28 mouse cellular contexts compared by ENCODE assay signal in genomic region chr14:54267966-54268365, GRCm38 (mm10). TPM values are rescaled to one million over a fixed set of nuclear protein-coding genes. Genes with fewer than 3 reads are reported as not detected.
DNase-seq lines count a peak whose midpoint lies in the region; ATAC-seq lines count a peak whose summit lies in the region.
"Had no signal": no experiment of that assay in that cellular context is flagged by ENCODE, and none has a peak within 500 bp of the region (broad histone marks: within the 10 kb centered on the region; RNA-seq: fewer than 3 reads in every experiment).

No protein-coding gene starts in this region.

- ATAC-seq in heart, embryonic 12.5 days (ENCODE audit: insufficient number of reproducible peaks, low FRiP score), result no peak
- no peak for ATAC-seq in heart, embryonic 11.5 days (replicated peaks; ENCODE audit: insufficient number of reproducible peaks, low FRiP score, low TSS enrichment)
- 0 out of 2 replicates have a peak, but pooled peaks have one; percentile 47 for ATAC-seq in limb, embryonic 15.5 days (ENCODE audit: insufficient number of reproducible peaks, low FRiP score, low TSS enrichment, low read depth)
- ATAC-seq: activated CD4-positive, CD25-positive, alpha-beta regulatory T cell, adult 4 months; CD4-positive, CD25-positive, alpha-beta regulatory T cell, adult 4 months; Patski had no signal

- H3K9me3 ChIP-seq in heart, embryonic 12.5 days (replicated peaks), result no peaks in the 10 kb centered on the region
- H3K9me3 ChIP-seq in heart, embryonic 10.5 days, result no peaks in the 10 kb centered on the region
- no peaks in the 10 kb centered on the region for H3K9me3 ChIP-seq in heart, embryonic 11.5 days (replicated peaks; ENCODE audit: control insufficient read depth, low read length)
- H3K9me3 ChIP-seq in limb, embryonic 15.5 days, result no peaks in the 10 kb centered on the region
- no peaks in the 10 kb centered on the region for H3K9me3 ChIP-seq in limb, embryonic 10.5 days (replicated peaks)
- H3K9me3 ChIP-seq: G1E had no signal

- DNase-seq in adrenal gland, adult (ENCODE audit: inconsistent age in 2 of 2, low spot score in 1 of 2), result peak; percentile 18 to 46
- no peak for DNase-seq in adrenal gland, postnatal 14 days
- DNase-seq in heart, adult 11 months, result peak; percentile 79
- DNase-seq in heart, embryonic 10.5 days (ENCODE audit: low spot score), result peak; percentile 58
- no peak for DNase-seq in limb, embryonic 10.5 days (ENCODE audit: low spot score)
- DNase-seq: adrenal gland, adult 2 months; adrenal gland, adult 8-10 months; adrenal gland, postnatal 10 days; adrenal gland, postnatal 25 days; adrenal gland, postnatal 36 days; B cell, adult 2 months; cerebellum, adult 11 months; cerebellum, adult 11-12 months; cerebellum, adult 18-20 months; cerebellum, adult 2 months had no signal

- no peak overlapping the region for H3K4me2 ChIP-seq in heart, embryonic 12.5 days
- H3K4me2 ChIP-seq in heart, embryonic 11.5 days, result no peak overlapping the region
- H3K4me2 ChIP-seq in limb, embryonic 15.5 days, result no peak overlapping the region

- 90% methylated on average over 10 of the region's 10 CpGs for WGBS in heart, embryonic 12.5 days
- WGBS in heart, embryonic 10.5 days, result 92% methylated on average over 10 of the region's 10 CpGs
- 84% methylated on average over 10 of the region's 10 CpGs for WGBS in heart, embryonic 11.5 days (ENCODE audit: insufficient replicate concordance)
- 94% methylated on average over 10 of the region's 10 CpGs for WGBS in limb, embryonic 15.5 days
- WGBS in limb, embryonic 10.5 days, result 90% methylated on average over 10 of the region's 10 CpGs

- H3K9ac ChIP-seq in heart, embryonic 12.5 days, result no peak overlapping the region
- no peak overlapping the region for H3K9ac ChIP-seq in heart, embryonic 11.5 days (ENCODE audit: low read depth, low read length)
- H3K9ac ChIP-seq in limb, embryonic 15.5 days, result no peak overlapping the region

- H3K4me3 ChIP-seq in heart, embryonic 12.5 days, result no peak overlapping the region
- H3K4me3 ChIP-seq in heart, embryonic 10.5 days, result no peak overlapping the region
- no peak overlapping the region for H3K4me3 ChIP-seq in heart, embryonic 11.5 days (ENCODE audit: low read depth, low read length)
- H3K4me3 ChIP-seq in limb, embryonic 15.5 days, result no peak overlapping the region
- H3K4me3 ChIP-seq in limb, embryonic 10.5 days, result no peak overlapping the region

- H3K4me1 ChIP-seq in heart, embryonic 12.5 days (replicated peaks), result peaks cover 21% of the 10 kb centered on the region
- H3K4me1 ChIP-seq in heart, embryonic 10.5 days, result peaks cover 21% of the 10 kb centered on the region
- peaks cover 5% of the 10 kb centered on the region; the same call in 1 of the 2 replicates for H3K4me1 ChIP-seq in heart, embryonic 11.5 days (ENCODE audit: control insufficient read depth, insufficient read depth, low read length)
- no peaks in the 10 kb centered on the region for H3K4me1 ChIP-seq in limb, embryonic 15.5 days
- H3K4me1 ChIP-seq in limb, embryonic 10.5 days, result no peaks in the 10 kb centered on the region

- peaks cover 49% of the 10 kb centered on the region for H3K36me3 ChIP-seq in heart, embryonic 12.5 days
- H3K36me3 ChIP-seq in heart, embryonic 10.5 days, result peaks cover 42% of the 10 kb centered on the region
- no peaks in the 10 kb centered on the region for H3K36me3 ChIP-seq in heart, embryonic 11.5 days (ENCODE audit: control insufficient read depth, insufficient read depth, low read length)
- H3K36me3 ChIP-seq in limb, embryonic 15.5 days, result peaks cover 53% of the 10 kb centered on the region
- peaks cover 24% of the 10 kb centered on the region for H3K36me3 ChIP-seq in limb, embryonic 10.5 days

- H3K27ac ChIP-seq in heart, embryonic 12.5 days (ENCODE audit: poor library complexity, severe bottlenecking), result no peak overlapping the region
- H3K27ac ChIP-seq in heart, embryonic 10.5 days, result no peak overlapping the region
- H3K27ac ChIP-seq in heart, embryonic 11.5 days (ENCODE audit: low read depth, low read length), result no peak overlapping the region
- H3K27ac ChIP-seq in limb, embryonic 15.5 days, result no peak overlapping the region
- H3K27ac ChIP-seq in limb, embryonic 10.5 days, result no peak overlapping the region

- H3K27me3 ChIP-seq in heart, embryonic 12.5 days (replicated peaks), result no peaks in the 10 kb centered on the region
- no peaks in the 10 kb centered on the region for H3K27me3 ChIP-seq in heart, embryonic 10.5 days (ENCODE audit: insufficient read depth, poor library complexity, severe bottlenecking)
- H3K27me3 ChIP-seq in heart, embryonic 11.5 days (ENCODE audit: control insufficient read depth, insufficient read depth, low read length), result no peaks in the 10 kb centered on the region
- no peaks in the 10 kb centered on the region for H3K27me3 ChIP-seq in limb, embryonic 15.5 days
- H3K27me3 ChIP-seq in limb, embryonic 10.5 days (ENCODE audit: low read depth, poor library complexity, severe bottlenecking), result no peaks in the 10 kb centered on the region
- H3K27me3 ChIP-seq: CH12.LX, Patski had no signal

RNA-seq across cellular contexts. Expression of gene Abhd4, which starts 14.0 kb away (rescaled TPM):
- total RNA-seq in adrenal gland, postnatal 14 days (2021), result 297 and 309 TPM in 2 replicates
- polyA plus RNA-seq in heart, embryonic 12.5 days (2016; fragmentation: Nextera tagmentation; extraction: Ambion mirVana), result 87.6 and 90.2 TPM in 2 replicates
- 66.0 and 89.0 TPM in 2 replicates for polyA plus RNA-seq in heart, embryonic 10.5 days (2016; fragmentation: Nextera tagmentation; extraction: Ambion mirVana)
- 97.3 and 99.3 TPM in 2 replicates for polyA plus RNA-seq in heart, embryonic 11.5 days (2014; fragmentation: Nextera tagmentation; extraction: Ambion mirVana)
- polyA plus RNA-seq in limb, embryonic 15.5 days (2015; fragmentation: Nextera tagmentation; extraction: Ambion mirVana), result 56.4 and 56.7 TPM in 2 replicates
- polyA plus RNA-seq in limb, embryonic 10.5 days (2016; fragmentation: Nextera tagmentation; extraction: Ambion mirVana), result 32.2 and 37.7 TPM in 2 replicates

RNA-seq across cellular contexts. Expression of gene Dad1, which starts 14.1 kb away (rescaled TPM):
- total RNA-seq in adrenal gland, postnatal 14 days (2021), result 237 and 250 TPM in 2 replicates
- 365 and 374 TPM in 2 replicates for polyA plus RNA-seq in heart, embryonic 12.5 days (2016; fragmentation: Nextera tagmentation; extraction: Ambion mirVana)
- 298 and 356 TPM in 2 replicates for polyA plus RNA-seq in heart, embryonic 10.5 days (2016; fragmentation: Nextera tagmentation; extraction: Ambion mirVana)
- 369 and 395 TPM in 2 replicates for polyA plus RNA-seq in heart, embryonic 11.5 days (2014; fragmentation: Nextera tagmentation; extraction: Ambion mirVana)
- polyA plus RNA-seq in limb, embryonic 15.5 days (2015; fragmentation: Nextera tagmentation; extraction: Ambion mirVana), result 384 and 403 TPM in 2 replicates
- 234 and 239 TPM in 2 replicates for polyA plus RNA-seq in limb, embryonic 10.5 days (2016; fragmentation: Nextera tagmentation; extraction: Ambion mirVana)

RNA-seq across cellular contexts. Expression of gene Olfr49, which starts 16.8 kb away (rescaled TPM):
- total RNA-seq in adrenal gland, postnatal 14 days (2021), result not detected in 2 replicates
- not detected in 2 replicates for polyA plus RNA-seq in heart, embryonic 12.5 days (2016; fragmentation: Nextera tagmentation; extraction: Ambion mirVana)
- polyA plus RNA-seq in heart, embryonic 10.5 days (2016; fragmentation: Nextera tagmentation; extraction: Ambion mirVana), result 0.08 TPM in 1 of 2 replicates, not detected in the other
- polyA plus RNA-seq in heart, embryonic 11.5 days (2014; fragmentation: Nextera tagmentation; extraction: Ambion mirVana), result not detected in 2 replicates
- not detected in 2 replicates for polyA plus RNA-seq in limb, embryonic 15.5 days (2015; fragmentation: Nextera tagmentation; extraction: Ambion mirVana)
- polyA plus RNA-seq in limb, embryonic 10.5 days (2016; fragmentation: Nextera tagmentation; extraction: Ambion mirVana), result not detected in 2 replicates
- total RNA-seq: adrenal gland, adult 2 months; adrenal gland, postnatal 10 days; adrenal gland, postnatal 25 days; adrenal gland, postnatal 36 days; adrenal gland, postnatal 4 days; CH12.LX; ES-E14; MEL had no signal
- polyA plus RNA-seq: adrenal gland, adult 2 months; brain, embryonic 14.5 days; C2C12; cerebellum, adult 2 months; G1E had no signal

Comparison
In these comparisons a context has a peak if more than half of its experiments do, and no peak if none do; other contexts are left out.
1. DNase-seq: peak in adrenal gland, adult (2 of 2), heart, adult 11 months (single experiment) and heart, embryonic 10.5 days (single experiment); none in adrenal gland, postnatal 14 days (single experiment) and limb, embryonic 10.5 days (single experiment).